Mouse (Mus musculus) CD8-positive naive resting alpha-beta T cell, adult 2 months (primary cell): ENCODE data around the gene Kcnk12.

Experiments used
- DNase-seq, 2 experiments: peaks; one replicate each; pipeline ENCODE4 v3.0.0; 2022; ENCODE audit warnings: low read depth in 2 of 2, low spot score in 2 of 2

Kcnk12 gene

DNA sequence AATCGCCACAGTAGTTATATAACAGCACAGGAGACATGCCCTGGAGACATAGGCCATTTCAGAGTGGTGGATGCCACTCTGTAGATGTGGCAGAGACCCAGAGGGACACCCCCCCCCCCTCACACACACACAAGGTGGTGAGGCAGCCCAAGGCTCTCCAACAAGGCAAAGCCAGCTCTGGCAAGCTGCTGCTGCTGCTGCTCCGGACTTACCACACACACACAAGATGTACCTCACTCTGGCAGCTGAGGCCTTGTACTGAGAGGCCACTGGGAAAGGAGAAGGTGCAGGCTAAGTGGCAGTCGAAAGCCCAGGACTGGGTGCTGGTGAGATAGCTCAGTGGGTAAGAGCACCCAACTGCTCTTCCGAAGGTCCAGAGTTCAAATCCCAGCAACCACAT, 10.1 kb downstream of the Kcnk12 start:
- no peak for DNase-seq

DNA sequence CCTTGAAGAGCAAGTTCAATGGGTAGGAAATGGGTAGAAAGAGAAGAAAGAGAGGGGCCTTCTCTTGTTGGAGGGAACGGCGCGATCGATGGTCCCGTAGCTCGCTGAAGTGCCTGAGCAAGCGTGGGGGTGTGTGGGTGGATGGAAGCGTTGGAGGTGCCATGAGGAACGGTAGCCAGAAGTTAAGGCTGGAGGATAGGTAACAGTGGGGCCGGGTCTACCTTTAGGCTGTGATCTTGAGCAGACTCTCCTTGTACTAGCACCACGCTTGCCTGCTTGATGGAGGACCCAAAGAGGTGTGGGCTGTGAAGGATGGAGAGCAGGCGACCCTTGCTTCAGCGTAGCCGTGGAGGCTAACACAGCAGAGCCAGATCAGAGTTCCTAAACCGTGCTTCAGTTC, 12.1 kb downstream of the Kcnk12 start:
- DNase-seq = no peak

DNA sequence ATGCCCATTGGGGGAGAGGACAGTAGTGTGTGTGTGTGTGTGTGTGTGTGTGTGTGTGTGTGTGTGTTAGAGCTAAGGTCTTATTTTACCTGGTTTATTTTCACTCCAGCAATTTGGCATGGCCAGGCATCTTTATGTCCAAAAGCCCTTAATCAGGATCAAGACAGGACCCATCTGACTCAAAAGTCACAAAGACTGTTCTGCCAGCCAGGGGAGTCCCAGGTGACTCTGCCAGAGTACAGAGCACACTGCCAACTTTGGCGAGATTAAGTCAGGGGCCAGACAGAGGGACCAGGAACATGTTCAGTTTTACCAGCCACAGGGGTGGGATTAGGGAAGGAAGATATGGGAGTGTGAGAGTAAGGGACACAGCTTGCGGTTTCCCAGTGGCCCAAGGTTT, 12.9 kb downstream of the Kcnk12 start:
- no peak for DNase-seq

DNA sequence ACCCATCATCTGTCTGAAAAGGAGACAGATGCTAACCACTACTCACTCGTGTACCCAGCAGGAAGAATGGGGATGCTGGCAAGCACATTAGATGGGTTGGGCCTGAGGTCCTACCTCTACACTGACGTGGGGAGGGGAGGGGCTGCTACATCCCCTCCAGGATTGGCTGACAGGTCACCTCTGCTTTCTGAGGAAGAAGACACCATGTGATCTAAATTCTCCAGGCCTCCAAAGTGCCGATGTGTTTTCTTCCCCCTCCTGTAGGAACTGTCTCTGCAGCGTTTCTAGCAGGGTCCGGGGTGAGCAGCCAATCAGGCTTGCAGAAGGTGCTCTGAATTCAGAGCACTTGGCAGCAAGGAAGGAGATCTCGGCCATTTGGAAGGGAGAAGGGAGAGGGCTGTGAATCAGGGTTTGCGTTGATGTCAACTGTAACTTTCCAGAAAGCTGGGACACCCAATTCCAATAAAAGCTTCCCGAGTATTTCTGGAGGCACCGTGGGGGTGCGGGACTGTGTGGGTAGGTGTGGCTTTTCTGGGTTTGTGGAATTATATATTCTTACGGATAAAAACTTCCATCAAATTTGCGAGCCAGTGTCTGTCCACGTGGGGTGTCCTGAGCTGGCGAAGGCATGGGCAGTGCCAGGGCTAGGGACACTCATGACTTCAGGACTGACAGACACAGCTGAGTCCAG, 13.5 kb downstream of the Kcnk12 start:
- no peak for DNase-seq

DNA sequence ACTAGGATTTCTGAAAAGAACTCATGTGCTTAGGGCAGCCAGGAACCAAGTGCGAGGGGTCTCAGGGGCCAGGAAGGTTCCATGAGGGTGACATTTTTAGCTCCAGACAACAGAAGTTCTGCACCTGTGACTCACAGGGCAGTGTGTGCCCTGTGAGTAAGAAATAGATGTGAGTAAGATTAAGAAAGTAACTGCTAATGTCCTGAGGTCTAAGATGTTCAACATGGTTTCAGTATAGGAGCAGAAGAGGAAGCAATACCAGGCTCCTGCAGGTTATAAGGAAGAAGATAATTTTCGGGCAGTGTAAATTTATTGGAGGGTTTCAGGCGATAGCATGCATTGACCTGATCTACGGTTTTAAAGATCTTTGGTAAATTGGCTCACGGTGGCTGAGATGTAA, 16.6 kb downstream of the Kcnk12 start:
- DNase-seq = no peak

DNA sequence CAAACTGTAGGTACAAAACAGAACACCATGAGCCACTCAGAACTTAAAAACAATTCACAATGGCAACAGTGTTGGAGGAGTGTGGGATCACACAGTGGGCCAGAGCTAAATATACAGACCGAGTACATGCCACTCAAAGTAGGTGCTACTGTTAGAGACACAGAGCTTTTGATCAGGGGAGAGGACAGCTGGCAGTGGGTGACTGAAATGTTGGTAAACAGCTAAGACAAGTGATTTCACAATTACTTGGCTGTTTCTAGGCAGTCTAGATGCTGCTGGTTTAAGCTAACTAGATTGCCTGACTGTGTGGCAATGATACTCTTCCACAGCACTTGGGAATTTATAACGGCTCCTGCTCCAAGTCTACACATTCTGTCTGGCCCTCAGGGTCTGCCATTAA, 17.6 kb downstream of the Kcnk12 start:
- DNase-seq = no peak

DNA sequence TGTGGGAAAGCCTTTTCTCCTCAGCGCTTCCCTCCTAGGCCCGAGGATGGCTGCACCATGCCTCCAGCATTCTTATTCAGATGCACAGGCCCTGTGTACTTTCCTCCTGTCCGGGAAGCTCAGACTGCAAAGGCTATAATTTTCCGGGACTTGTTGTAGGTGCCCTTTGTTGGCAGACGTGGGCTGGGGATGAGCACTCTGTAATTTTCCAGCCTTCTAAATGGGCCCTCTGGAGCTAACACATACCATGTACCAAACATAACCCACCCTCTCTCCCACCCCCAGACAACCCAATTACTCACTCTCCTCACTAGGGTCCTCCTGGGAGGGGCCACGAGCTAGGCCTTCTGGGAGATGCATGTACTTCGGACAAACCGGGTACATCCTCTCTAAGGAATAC, 22.8 kb downstream of the Kcnk12 start:
- DNase-seq = no peak

DNA sequence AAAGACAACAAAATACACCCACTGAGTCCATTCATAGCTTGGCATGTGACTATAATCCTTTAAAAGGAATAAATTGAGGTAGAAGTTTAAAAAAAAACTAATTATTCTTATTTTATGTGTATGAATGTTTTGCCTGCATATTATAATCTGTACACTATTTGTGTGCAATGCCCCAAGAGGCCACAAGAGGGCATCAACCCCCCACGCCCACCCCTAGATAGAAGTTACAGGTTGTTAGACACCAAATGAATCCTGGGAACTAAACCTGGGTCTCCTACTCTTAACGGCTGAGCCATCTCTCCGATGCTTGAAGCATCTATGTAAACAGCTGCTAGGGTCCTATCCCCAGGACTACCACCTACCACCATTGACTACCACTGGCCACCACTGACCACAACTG, 24.6 kb downstream of the Kcnk12 start:
- DNase-seq = no peak

DNA sequence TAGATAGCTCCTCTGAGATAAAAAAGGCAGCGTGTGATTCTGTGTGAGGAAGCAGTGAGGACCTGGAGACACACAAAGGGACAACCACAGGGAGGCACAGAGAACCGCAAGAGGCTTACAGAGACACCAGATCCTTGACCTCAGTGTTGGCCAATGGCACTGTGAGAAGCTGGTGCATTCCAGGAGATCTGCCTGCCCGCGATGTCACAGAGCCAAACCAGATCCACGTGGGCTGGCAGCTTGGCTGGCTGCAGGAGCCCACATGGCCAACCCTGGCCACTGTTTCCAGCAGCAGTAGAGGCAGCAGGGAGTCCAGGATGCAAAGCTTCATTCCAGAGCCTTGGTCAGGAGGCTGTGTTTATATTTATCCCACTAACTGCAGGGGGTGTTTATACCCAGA, 27.0 kb downstream of the Kcnk12 start:
- no peak for DNase-seq

DNA sequence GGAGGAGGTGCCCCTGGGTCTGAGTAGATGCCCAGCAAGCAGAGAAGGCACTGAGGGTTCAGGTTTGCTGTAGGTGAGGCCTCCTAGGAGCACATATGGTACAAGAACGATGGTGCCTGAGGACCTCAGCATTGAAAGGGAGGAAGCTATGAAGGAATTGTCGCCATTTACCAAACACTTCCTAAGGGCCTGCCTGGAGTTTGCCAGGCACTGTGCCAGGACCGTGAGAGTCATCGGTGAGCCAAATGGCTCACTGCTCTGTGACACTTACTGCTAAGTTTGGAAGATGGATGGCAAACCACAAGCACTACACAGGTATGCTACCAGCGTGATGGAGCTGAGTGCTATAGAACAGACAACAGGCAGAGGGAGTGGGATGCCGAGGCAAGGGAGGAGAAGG, 30.9 kb downstream of the Kcnk12 start:
- no peak for DNase-seq

DNA sequence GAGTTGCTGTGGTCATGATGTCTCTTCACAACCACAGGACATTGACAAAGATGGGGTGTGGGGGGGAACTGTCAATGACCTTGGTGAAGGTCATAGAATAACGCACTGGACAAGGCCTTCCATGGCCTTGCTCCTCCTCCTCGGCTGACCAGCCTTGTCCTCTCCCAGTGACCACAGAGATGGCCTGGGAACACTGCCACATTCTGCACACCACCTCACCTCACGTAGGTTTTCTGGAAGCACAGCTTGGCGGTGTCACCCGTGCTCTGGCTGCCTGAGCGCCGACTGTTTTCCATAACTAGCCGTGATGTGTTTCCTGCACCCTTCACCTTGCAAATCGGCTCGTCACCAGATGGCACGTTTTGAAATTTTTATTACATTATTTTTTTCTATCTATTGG, 32.8 kb downstream of the Kcnk12 start:
- DNase-seq = no peak

DNA sequence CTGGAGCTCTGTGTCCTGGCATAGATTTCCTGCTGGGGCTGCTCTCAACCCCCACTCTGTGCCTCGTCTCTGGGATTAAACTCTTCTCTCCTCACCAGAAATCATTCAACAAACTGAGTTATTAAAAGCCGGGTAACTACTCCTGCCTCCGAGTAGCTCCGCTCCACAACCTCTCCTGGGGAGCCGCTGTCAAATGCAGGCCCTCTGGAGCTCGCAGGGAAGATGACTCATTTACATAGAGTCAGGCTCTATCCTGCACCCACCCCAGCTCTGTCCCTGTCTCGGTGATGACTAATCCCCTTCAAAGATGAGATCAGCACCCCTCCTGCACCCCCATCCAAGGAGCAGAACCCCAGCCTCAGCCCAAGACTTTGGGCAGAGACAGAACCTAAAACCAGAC, 34.6 kb downstream of the Kcnk12 start:
- no peak for DNase-seq

DNA sequence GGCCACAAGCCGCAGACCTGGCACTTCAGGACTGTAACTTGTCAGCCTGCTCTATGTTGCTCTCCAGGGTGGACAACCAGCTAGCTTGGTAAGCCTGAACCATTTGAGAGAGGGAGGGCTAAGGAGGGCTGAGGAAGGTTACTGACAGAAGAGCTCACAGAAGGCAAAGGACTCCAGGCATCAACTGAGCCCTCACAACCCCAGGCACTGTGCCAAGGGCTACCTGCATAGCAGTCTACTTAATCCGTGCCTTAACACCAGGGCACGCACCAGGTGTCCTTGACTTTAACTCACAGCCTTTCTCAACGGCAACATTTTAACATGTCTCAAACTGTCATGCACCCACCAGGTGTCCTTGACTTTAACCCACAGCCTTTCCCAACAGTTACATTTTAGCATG, 37.5 kb downstream of the Kcnk12 start:
- DNase-seq = no peak

DNA sequence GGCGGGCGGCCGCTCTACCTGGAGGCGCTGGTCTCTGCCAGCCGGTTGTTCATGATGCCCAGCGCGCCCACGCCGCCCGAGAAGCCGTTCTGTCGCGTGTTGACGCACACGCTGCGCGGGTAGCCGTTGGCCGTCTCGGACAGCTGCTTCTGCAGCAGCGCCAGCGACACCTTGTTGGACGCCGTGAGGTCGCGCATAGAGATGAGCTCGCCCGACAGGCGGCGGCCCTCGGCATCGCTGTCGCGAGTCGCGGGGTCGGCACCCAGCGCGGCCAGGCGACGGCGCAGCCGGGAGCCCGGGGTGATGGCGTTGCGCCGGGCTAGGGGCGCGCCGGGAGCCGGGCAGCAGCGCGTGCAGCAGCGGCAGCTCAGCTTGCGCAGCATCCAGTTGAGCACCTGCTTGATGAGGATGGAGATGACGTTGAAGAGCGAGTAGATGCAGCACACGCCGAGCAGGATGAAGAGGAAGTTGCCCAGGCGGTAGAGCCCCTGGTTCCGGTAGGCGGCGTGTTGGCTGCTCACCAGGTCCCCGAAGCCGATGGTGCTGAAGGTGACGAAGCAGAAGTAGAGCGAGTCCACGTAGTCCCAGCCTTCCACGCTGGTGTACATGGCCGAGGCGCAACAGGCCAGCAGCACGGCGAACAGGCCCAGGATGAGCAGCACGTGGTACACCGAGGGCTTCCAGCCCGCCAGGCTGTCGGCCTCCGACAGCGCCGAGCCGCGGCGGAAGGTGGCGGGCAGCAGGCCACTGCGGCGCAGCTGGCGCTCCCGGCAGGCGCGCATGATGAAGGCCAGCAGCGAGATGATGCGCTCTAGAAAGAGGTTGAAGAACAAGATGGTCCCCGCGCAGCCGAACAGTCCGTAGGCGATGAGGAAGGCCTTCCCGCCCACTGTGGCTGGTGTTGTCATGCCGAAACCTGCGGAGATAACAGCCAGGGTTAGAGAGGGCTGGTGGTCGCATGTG, 51.6 kb downstream of the Kcnk12 start:
- peak; percentile 3 for DNase-seq

DNA sequence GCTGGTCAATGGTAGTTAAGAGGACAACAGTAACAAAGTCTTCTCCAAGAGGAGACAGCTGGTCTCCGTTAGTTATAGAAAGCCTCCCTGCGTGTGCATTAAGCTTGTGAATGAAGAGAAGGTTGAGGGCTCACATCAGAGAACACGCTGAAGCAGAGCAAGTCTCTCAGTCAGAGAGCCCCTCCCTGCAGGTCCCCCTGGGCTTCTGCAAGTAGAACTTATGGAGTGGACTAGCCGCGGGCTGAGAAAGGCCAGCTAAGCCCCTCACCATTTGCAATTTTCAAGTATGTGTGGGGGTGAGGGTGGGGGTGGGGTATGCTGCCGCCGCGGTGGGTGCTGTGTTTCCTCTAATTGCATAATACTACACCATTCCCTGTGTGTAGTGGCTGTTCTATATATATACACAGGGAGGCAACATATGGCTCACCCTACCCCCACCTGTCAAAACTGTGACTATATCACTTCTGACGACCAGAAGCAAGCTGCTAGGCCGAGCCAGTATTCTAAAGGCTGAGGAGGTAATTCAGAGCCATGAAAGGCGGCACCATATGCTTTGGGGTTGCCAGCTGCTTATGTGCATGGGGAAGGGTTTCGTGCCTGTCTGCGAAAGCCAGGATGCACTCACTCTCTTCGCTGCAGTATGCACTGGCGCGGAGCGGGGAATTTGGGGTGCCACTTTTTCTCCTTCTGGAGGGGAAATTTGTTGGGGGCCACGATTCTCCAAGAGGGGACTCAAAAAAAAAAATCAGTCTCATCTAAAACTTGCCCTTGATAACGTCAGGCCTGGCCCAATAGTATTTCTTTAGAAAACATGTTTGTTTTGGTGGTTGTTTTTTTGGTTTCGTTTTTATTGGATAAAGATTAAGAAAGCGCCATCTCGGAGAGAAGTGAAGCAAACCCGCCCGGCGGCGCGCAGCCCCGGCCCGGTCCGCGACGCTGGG, 52.5 kb downstream of the Kcnk12 start:
- no peak for DNase-seq

DNA sequence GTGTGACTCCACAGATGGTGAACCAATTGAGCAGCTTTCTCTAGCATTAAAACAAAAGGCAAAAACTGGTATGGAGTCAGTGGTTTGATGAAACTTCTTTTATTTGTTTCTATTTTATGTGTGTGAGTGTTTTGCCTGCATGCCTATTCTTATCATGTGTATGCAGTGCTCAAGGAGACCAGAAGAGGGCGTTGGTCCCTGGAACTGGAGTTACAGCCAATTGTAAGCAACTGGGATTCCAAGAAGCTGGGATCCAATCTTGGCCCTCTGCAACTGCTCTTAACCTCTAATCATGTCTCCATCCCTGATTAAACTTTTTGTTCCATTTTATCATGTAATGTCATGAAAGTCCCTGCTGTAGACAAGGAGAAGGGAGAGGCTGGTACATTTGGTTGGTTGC, 58.0 kb downstream of the Kcnk12 start:
- no peak for DNase-seq

DNA sequence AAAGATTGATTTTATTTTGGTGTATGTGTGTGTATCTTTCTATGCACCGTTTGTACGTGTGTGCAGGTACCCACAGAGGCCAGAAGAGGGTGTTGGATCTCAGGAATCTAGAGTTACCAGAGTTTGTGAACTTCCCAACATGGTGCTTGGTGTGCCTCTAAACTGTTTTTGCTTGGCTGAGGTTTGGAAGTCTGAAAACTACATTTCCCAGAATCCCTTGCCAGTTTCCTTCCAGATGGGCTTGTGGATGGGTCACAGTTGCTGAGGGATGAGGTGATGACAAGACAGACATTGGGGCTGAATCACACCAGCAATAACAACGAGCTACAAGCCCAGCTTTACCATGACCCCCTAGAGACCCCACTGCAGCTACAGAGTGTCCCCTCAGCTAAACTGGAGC, 60.6 kb downstream of the Kcnk12 start:
- DNase-seq = no peak

DNA sequence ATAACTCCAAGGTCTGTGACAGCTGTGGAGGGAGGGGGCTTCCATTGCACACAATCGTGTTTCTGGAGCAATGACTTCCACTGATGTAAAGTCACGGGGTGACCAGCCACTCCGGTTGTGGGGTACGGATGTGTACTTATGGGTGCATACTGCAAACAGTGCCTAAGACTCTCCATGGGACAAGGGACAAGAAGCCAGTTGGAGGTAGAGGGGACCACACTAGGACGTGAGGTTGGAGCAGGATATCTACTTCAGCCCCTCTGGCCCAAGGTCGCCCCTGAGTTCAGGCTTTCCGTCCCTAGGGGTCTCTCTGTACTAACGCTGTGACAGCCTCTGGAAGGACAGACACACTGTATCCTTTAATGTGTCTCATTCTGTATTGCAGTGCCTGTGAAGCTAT, 63.3 kb downstream of the Kcnk12 start:
- no peak for DNase-seq

DNA sequence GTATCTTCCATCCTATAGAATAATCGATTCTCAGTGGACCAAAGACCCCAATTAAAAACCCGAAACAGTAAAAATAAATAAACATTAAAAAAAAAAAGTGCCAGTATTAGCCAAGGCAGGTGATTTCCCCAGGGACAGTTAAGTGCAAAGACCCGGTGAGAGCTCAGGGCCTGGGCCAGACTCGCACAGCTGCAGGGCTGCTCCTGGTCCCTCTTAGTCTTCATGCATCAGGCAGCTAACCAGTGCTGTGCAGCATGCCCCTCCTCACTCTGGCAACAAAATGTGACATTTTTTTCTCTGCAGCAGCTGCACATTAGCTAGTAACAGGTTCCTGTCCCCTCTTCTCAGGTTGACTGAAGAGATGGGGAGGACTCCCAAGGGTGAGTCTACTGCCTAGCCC, 65.8 kb downstream of the Kcnk12 start:
- no peak for DNase-seq

DNA sequence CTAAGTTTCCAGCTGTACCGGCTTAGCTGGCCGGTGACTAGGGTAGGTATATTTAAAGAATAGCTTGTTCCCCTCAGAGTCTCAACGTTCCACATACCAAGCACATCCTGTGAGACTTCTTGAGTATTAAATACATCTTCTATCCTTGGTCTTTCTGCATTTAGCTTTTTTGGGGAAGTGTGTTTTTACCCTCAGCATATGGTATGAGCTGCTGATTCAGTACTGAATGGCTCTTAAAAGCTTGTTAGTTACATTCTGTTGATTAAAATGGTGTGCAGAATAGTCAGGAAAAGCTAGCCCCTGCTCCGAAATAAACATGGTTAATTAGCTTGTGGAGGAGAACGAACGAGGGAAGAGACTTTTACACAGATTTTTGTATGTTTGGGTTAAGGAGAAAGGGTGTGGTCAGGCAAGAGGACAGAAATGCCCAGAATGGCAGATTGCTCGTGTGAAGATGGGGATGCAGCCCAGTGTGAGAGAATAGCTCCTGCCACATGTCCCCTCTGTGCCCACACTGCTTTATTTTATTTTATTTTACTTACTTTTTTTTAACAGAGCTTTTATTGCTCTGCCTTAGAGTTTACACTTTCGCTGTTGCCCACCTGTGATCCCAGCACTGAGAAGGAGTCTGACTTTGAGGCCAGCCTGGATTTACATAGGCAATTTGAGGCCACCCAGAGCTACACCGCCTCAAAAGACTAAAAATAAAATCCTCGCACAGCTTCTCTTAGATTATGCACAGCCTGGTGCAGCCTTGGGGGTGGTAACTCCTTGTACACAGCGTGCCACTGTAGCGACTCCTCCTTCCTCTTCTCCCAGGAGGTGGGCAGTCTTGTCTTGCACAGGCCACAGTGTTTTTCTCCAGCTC, 71.1 kb downstream of the Kcnk12 start:
- no peak for DNase-seq

DNA sequence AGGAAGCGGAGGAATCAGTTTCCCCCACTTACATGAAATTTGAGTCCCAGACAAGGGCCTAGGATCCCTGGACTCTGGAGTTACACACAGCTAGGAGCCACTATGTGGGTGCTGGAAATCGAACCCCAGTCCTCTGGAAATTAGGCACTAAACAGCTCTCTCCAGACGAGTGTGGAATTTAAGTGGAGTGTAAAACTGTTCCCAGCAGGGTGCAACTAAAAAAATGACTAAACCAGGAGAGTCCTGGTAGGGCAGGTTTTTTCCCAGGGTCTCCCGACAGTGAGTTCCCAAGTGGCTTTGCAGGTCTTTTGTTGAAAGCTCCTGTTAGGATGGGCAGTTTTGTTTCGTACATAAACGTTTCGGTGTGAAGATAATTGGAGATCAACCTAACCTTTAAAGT, 73.1 kb downstream of the Kcnk12 start:
- DNase-seq = no peak
